Mouse (Mus musculus): ENCODE results near the gene Cngb1. TPM values are rescaled to one million over a fixed set of nuclear protein-coding genes. Genes with fewer than 3 reads are reported as not detected.

Gene Cngb1
- total and polyA plus RNA-seq, 3 experiments = 0.03 TPM; not detected in 2

GRCm38 (mm10) chr8:95352871-95353866 lies 46.8 kb upstream of the Cngb1 start:
- Histone ChIP-seq H3K36me3 (ENCODE audit: control insufficient read depth in 1 of 2, insufficient read depth in 2 of 2, low read length in 2 of 2) (no peaks in the 10 kb centered on the region), H3K4me1 (ENCODE audit: control insufficient read depth in 1 of 2, insufficient read depth in 2 of 2, low read length in 2 of 2) (no peaks in the 10 kb centered on the region), H3K27me3 (ENCODE audit: control insufficient read depth in 1 of 2, insufficient read depth in 2 of 2, low read length in 2 of 2) (no peaks in the 10 kb centered on the region), H3K27ac (ENCODE audit: control insufficient read depth, low read depth, low read length) (no peak overlapping the region), H3K79me2 (ENCODE audit: control insufficient read depth, insufficient read depth, low read length, poor library complexity) (no peaks in the 10 kb centered on the region), H3K4me3 (ENCODE audit: control insufficient read depth in 1 of 2, insufficient read depth in 1 of 2, low read depth in 2 of 2, low read length in 2 of 2) (no peak overlapping the region), H3K9ac (ENCODE audit: control insufficient read depth, low read depth, low read length, poor library complexity, severe bottlenecking) (no peak overlapping the region), H3K9me3 (replicated peaks; ENCODE audit: insufficient read depth, low read length) (no peaks in the 10 kb centered on the region)
- DNase-seq (ENCODE audit: low read depth, low spot score) = no peak
- TF ChIP-seq UBTF (IDR thresholded peaks at IDR 0.05; ENCODE audit: borderline replicate concordance, insufficient read depth, low read depth, low read length) (no peak), ZC3H11A (IDR thresholded peaks at IDR 0.05; ENCODE audit: low read depth, low read length) (no peak), POLR2AphosphoS5 (IDR thresholded peaks at IDR 0.05; ENCODE audit: borderline replicate concordance, low read depth, low read length) (no peak), TAL1 (IDR thresholded peaks at IDR 0.05; ENCODE audit: low read length) (no peak), GABPA (IDR thresholded peaks at IDR 0.05; ENCODE audit: low read depth, low read length) (no peak), SIN3A (IDR thresholded peaks at IDR 0.05; ENCODE audit: low read length) (no peak), TCF12 (IDR thresholded peaks at IDR 0.05; ENCODE audit: low read depth, low read length) (no peak), NELFE (IDR thresholded peaks at IDR 0.05; ENCODE audit: low read depth, low read length) (no peak), MEF2A (IDR thresholded peaks at IDR 0.05; ENCODE audit: extremely low read depth, insufficient replicate concordance, low read depth, low read length, poor library complexity, severe bottlenecking) (no peak), CHD2 (IDR thresholded peaks at IDR 0.05; ENCODE audit: low read length) (no peak), JUND (IDR thresholded peaks at IDR 0.05; ENCODE audit: low read depth, low read length) (no peak), HCFC1 (IDR thresholded peaks at IDR 0.05; ENCODE audit: low read depth, low read length) (no peak), MYC (IDR thresholded peaks at IDR 0.05; ENCODE audit: low read depth, low read length) (no peak), EP300 (IDR thresholded peaks at IDR 0.05; ENCODE audit: low read depth in 1 of 2, low read length in 2 of 2) (no peak), E2F4 (IDR thresholded peaks at IDR 0.05; ENCODE audit: borderline replicate concordance, low read depth, low read length) (no peak), TBP (IDR thresholded peaks at IDR 0.05; ENCODE audit: low read depth, low read length) (no peak), ZNF384 (IDR thresholded peaks at IDR 0.05; ENCODE audit: low read depth, low read length) (no peak), BHLHE40 (IDR thresholded peaks at IDR 0.05; ENCODE audit: borderline replicate concordance, low read depth, low read length) (no peak), POLR2A (IDR thresholded peaks at IDR 0.05; ENCODE audit: control insufficient read depth in 1 of 2, insufficient read depth in 1 of 2, low read depth in 1 of 2, low read length in 2 of 2, poor library complexity in 1 of 2) (no peak), USF2 (IDR thresholded peaks at IDR 0.05; ENCODE audit: borderline replicate concordance in 1 of 2, insufficient read depth in 1 of 2, low read depth in 1 of 2, low read length in 2 of 2) (no peak)
